Mouse (Mus musculus) intestine, embryonic 14.5 days (tissue): ENCODE results near the gene Omt2b. TPM values are rescaled to one million over a fixed set of nuclear protein-coding genes. Genes with fewer than 3 reads are reported as not detected.

Experiments
- ATAC-seq: fragments of 200-750 bp; cut with Nextera tagmentation; replicated peaks from 2 replicates; pipeline ENCODE4 v1.8.0; 2017; ENCODE audit warnings: low read depth, moderate number of reproducible peaks, moderate TSS enrichment, moderate library complexity; ENCODE audit not compliant: low FRiP score, low TSS enrichment
- DNase-seq: peaks from one replicate; pipeline ENCODE4 v3.0.0-alpha.2; 2018; ENCODE audit warnings: low spot score
- H3K27ac ChIP-seq: fragments of 300-500 bp; sonication (generic); 2 replicates; pipeline ENCODE4 v1.5.1; 2014; ENCODE audit warnings: low read depth, mild to moderate bottlenecking, control low read depth
- H3K27me3 ChIP-seq: fragments of 300-500 bp; sonication (generic); replicated peaks from 2 replicates; pipeline ENCODE4 v1.6.1; 2014; ENCODE audit warnings: low read length, control low read depth; ENCODE audit not compliant: control insufficient read depth, insufficient read depth
- H3K36me3 ChIP-seq: fragments of 300-500 bp; sonication (generic); 2 replicates; pipeline ENCODE4 v1.6.1; 2014; ENCODE audit warnings: low read length, control low read depth; ENCODE audit not compliant: control insufficient read depth, insufficient read depth
- H3K4me1 ChIP-seq: fragments of 300-500 bp; sonication (generic); replicated peaks from 2 replicates; pipeline ENCODE4 v1.6.1; 2014; ENCODE audit warnings: low read length, control low read depth, mixed read lengths; ENCODE audit not compliant: control insufficient read depth, insufficient read depth
- H3K4me2 ChIP-seq: fragments of 300-500 bp; sonication (generic); 2 replicates; pipeline ENCODE4 v1.6.1; 2014; ENCODE audit warnings: low read length
- H3K4me3 ChIP-seq: fragments of 300-500 bp; sonication (generic); 2 replicates; pipeline ENCODE4 v1.5.1; 2014; ENCODE audit warnings: low read depth, low read length, control low read depth, mixed read lengths
- H3K9ac ChIP-seq: fragments of 300-500 bp; sonication (generic); 2 replicates; pipeline ENCODE4 v1.6.1; 2014; ENCODE audit warnings: mild to moderate bottlenecking, low read length
- H3K9me3 ChIP-seq: fragments of 300-500 bp; sonication (generic); 2 replicates; pipeline ENCODE4 v1.6.1; 2016; ENCODE audit warnings: low read length, control low read depth; ENCODE audit not compliant: control insufficient read depth
- WGBS: fragments of 180-500 bp; shearing (Covaris S2); extraction: QIAGEN DNeasy Blood & Tissue Kit; methylation state at CpG from one replicate; pipeline ENCODE4 v1.1.7; 2014; 5-methylcytosine and 5-hydroxymethylcytosine counted together
- polyA plus RNA-seq: library from polyadenylated mRNA; unstranded; fragments of >200 nt; fragmentation: Nextera tagmentation; extraction: Ambion mirVana; gene quantifications from 2 replicates; pipeline ENCODE4 v1.2.1, GENCODE M21; 2014

The Omt2b gene
- polyA plus RNA-seq, 1 experiment from 2014 or later: not detected

DNA sequence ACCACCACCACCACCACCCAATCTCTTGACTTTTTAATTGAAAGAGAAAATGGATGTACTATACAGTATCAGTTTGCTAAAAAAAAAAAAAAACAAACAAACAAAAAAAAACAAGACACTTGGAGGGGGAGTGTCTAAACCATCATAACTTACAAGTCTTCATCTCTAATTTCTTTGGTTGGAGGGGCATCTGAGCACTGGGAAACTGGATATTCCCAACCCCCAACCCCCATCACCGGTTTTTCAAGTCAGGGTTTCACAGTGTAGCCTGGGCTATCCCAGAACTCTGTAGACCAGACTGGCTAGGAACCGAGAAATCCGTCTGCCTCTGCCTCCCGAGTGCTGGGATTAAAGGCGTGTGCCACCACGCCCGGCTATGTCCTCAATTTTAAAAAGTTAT is 42.4 kb downstream of the Omt2b start:
- Histone ChIP-seq H3K27ac (no peak overlapping the region), H3K9me3 (no peaks in the 10 kb centered on the region), H3K9ac (no peak overlapping the region), H3K36me3 (no peaks in the 10 kb centered on the region), H3K4me2 (no peak overlapping the region), H3K27me3 (no peaks in the 10 kb centered on the region), H3K4me1 (no peaks in the 10 kb centered on the region), H3K4me3 (no peak overlapping the region)
- DNase-seq (no peak), ATAC-seq (no peak)
- WGBS: 87% methylated on average over 7 of the region's 7 CpGs

- no peaks in the 10 kb centered on the region for H3K9me3 ChIP-seq
- DNase-seq (no peak), ATAC-seq (no peak)
- H3K36me3 ChIP-seq: no peaks in the 10 kb centered on the region
- no peaks in the 10 kb centered on the region for H3K27me3 ChIP-seq
- H3K4me1 ChIP-seq: no peaks in the 10 kb centered on the region
- H3K27ac ChIP-seq: no peak overlapping the region
- no peak overlapping the region for H3K9ac ChIP-seq
- no peak overlapping the region for H3K4me2 ChIP-seq
- 93% methylated on average over 3 of the region's 3 CpGs for WGBS
- no peak overlapping the region for H3K4me3 ChIP-seq
Measured at GRCm38 (mm10) chr9:78371441-78371840, 44.1 kb downstream of the Omt2b start.

- WGBS: 76% methylated on average over 10 of the region's 10 CpGs
- H3K4me2 ChIP-seq: no peak overlapping the region
- H3K27me3 ChIP-seq: no peaks in the 10 kb centered on the region
- H3K27ac ChIP-seq: no peak overlapping the region
- H3K36me3 ChIP-seq: no peaks in the 10 kb centered on the region
- DNase-seq (no peak), ATAC-seq (no peak)
- no peak overlapping the region for H3K4me3 ChIP-seq
- H3K9me3 ChIP-seq: no peaks in the 10 kb centered on the region
- no peaks in the 10 kb centered on the region for H3K4me1 ChIP-seq
- H3K9ac ChIP-seq: no peak overlapping the region
Measured at GRCm38 (mm10) chr9:78372827-78373504, 45.6 kb downstream of the Omt2b start.

- H3K27me3 ChIP-seq: no peaks in the 10 kb centered on the region
- 0 out of 2 replicates have a peak, but pooled peaks cover 2% of the 10 kb centered on the region for H3K4me1 ChIP-seq
- no peak overlapping the region for H3K4me2 ChIP-seq
- H3K4me3 ChIP-seq: no peak overlapping the region
- H3K9ac ChIP-seq: no peak overlapping the region
- WGBS: 48% methylated on average over 5 of the region's 5 CpGs
- no peak for ATAC-seq
- H3K27ac ChIP-seq: no peak overlapping the region
- no peak for DNase-seq
- H3K9me3 ChIP-seq: no peaks in the 10 kb centered on the region
- H3K36me3 ChIP-seq: no peaks in the 10 kb centered on the region
Measured at GRCm38 (mm10) chr9:78374397-78374796, 47.0 kb downstream of the Omt2b start.

GRCm38 (mm10) chr9:78374885-78375389 is 47.5 kb downstream of the Omt2b start:
- no peaks in the 10 kb centered on the region for H3K27me3 ChIP-seq
- H3K4me2 ChIP-seq: no peak overlapping the region
- no peak overlapping the region for H3K4me3 ChIP-seq
- no peak overlapping the region for H3K27ac ChIP-seq
- 0 out of 2 replicates have a peak, but pooled peaks cover 2% of the 10 kb centered on the region for H3K4me1 ChIP-seq
- no peaks in the 10 kb centered on the region for H3K9me3 ChIP-seq
- H3K36me3 ChIP-seq: no peaks in the 10 kb centered on the region
- ATAC-seq: no peak
- 88% methylated on average over 1 of the region's 1 CpGs for WGBS
- H3K9ac ChIP-seq: no peak overlapping the region
- DNase-seq: no peak

GRCm38 (mm10) chr9:78375486-78375885 is 48.1 kb downstream of the Omt2b start:
- H3K4me1 ChIP-seq: 0 out of 2 replicates have a peak, but pooled peaks cover 2% of the 10 kb centered on the region
- DNase-seq: no peak
- no peak overlapping the region for H3K27ac ChIP-seq
- H3K9me3 ChIP-seq: no peaks in the 10 kb centered on the region
- no peaks in the 10 kb centered on the region for H3K36me3 ChIP-seq
- H3K4me2 ChIP-seq: no peak overlapping the region
- no peak overlapping the region for H3K9ac ChIP-seq
- no peak overlapping the region for H3K4me3 ChIP-seq
- WGBS: 66% methylated on average over 4 of the region's 4 CpGs
- H3K27me3 ChIP-seq: no peaks in the 10 kb centered on the region
- no peak for ATAC-seq

DNA sequence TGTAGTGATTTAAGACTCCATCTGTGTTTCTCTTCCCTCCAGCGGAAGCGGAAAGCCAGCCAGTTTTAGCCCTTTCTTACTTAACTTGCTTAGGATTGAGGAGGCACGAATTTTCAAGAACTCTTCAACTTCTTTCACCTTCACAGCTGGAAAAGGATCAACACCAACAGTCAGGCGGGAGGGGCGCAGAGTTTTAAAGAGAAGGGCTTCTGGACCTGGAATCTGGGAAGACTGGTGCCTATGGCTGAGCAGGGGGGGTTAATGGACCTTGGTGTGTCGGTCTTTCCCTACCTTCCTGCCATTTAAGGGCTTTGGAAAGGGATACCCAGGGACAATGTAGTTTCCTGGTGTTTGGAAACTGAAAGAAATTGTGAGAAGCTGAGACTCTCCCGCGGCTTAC is 50.2 kb downstream of the Omt2b start:
- Histone ChIP-seq H3K27me3 (no peaks in the 10 kb centered on the region), H3K4me3 (no peak overlapping the region), H3K9me3 (no peaks in the 10 kb centered on the region), H3K4me1 (0 out of 2 replicates have a peak, but pooled peaks cover 2% of the 10 kb centered on the region), H3K9ac (no peak overlapping the region), H3K4me2 (0 out of 2 replicates have a peak overlapping the region, but pooled peaks have one; percentile 44), H3K27ac (no peak overlapping the region), H3K36me3 (no peaks in the 10 kb centered on the region)
- DNase-seq (no peak), ATAC-seq (no peak)
- WGBS: 46% methylated on average over 8 of the region's 8 CpGs

- 0 out of 2 replicates have a peak, but pooled peaks cover 2% of the 10 kb centered on the region for H3K4me1 ChIP-seq
- no peak within 1 kb of the TSS for H3K27ac ChIP-seq
- H3K4me3 ChIP-seq: peak within 1 kb of the TSS; percentile 13
- ATAC-seq (peak; percentile 27; the same call in 1 of the 2 replicates), DNase-seq (no peak)
- no peak within 1 kb of the TSS for H3K9ac ChIP-seq
- H3K9me3 ChIP-seq: no peaks in the 10 kb centered on the region
- no peaks in the 10 kb centered on the region for H3K27me3 ChIP-seq
- WGBS: 4% methylated on average over 21 of the region's 23 CpGs
- no peaks in the 10 kb centered on the region for H3K36me3 ChIP-seq
- peak within 1 kb of the TSS; percentile 44 for H3K4me2 ChIP-seq
Measured at GRCm38 (mm10) chr9:78378113-78378785, 50.9 kb downstream of the Omt2b start, which contains the start of gene Ooep. TSS of gene Ooep (minus strand) at chr9:78378725.
